Mouse (Mus musculus) thymus, adult 2 months (tissue): ENCODE data around the gene Zfp609.

ENCODE experiments used
- CTCF ChIP-seq: fragments of 200-500 bp; IDR thresholded peaks from 2 replicates; pipeline ENCODE4 v1.5.1; 2012; ENCODE audit warnings: mild to moderate bottlenecking, control low read depth, low read length, moderate library complexity, borderline replicate concordance; ENCODE audit not compliant: control insufficient read depth, poor library complexity, insufficient read depth; ENCODE audit errors: extremely low read depth
- POLR2A ChIP-seq: fragments of 200-500 bp; IDR thresholded peaks from 2 replicates; pipeline ENCODE4 v1.6.1; 2012; ENCODE audit warnings: mild to moderate bottlenecking, low read length, control low read depth, moderate library complexity; ENCODE audit not compliant: control insufficient read depth, poor library complexity, insufficient read depth; ENCODE audit errors: extremely low read depth

- no peak for TF ChIP-seq CTCF
- TF ChIP-seq POLR2A: no peak
Observed at GRCm38 (mm10) chr9:65791106-65791505, 36.3 kb downstream of the Zfp609 start.
